Mouse (Mus musculus) heart, embryonic 11.5 days (tissue): Measurements from ENCODE around the gene Pilra. TPM values are rescaled to one million over a fixed set of nuclear protein-coding genes. Genes with fewer than 3 reads are reported as not detected.
"Not testable (repeated sequence)": the region's sequence is repeated elsewhere in the genome, so short reads cannot be mapped to it uniquely, and the experiment has no call there.

ENCODE experiments used
- ATAC-seq: fragments of 200-750 bp; cut with Nextera tagmentation; replicated peaks from 2 replicates; pipeline ENCODE4 v1.8.0; 2017; ENCODE audit warnings: moderate library complexity; ENCODE audit not compliant: insufficient number of reproducible peaks, low FRiP score, low TSS enrichment
- H3K27ac ChIP-seq: fragments of 300-500 bp; sonication (generic); 2 replicates; pipeline ENCODE4 v1.5.1; 2014; ENCODE audit warnings: mild to moderate bottlenecking, low read depth, low read length
- H3K27me3 ChIP-seq: fragments of 300-500 bp; sonication (generic); 2 replicates; pipeline ENCODE4 v1.6.1; 2014; ENCODE audit warnings: mild to moderate bottlenecking, low read length, mixed read lengths; ENCODE audit not compliant: control insufficient read depth, insufficient read depth
- H3K36me3 ChIP-seq: fragments of 300-500 bp; sonication (generic); 2 replicates; pipeline ENCODE4 v1.6.1; 2014; ENCODE audit warnings: mild to moderate bottlenecking, low read length, moderate library complexity, mixed read lengths; ENCODE audit not compliant: control insufficient read depth, insufficient read depth
- H3K4me1 ChIP-seq: fragments of 300-500 bp; sonication (generic); 2 replicates; pipeline ENCODE4 v1.6.1; 2014; ENCODE audit warnings: low read length; ENCODE audit not compliant: control insufficient read depth, insufficient read depth
- H3K4me2 ChIP-seq: fragments of 300-500 bp; sonication (generic); 2 replicates; pipeline ENCODE4 v1.6.1; 2014; ENCODE audit warnings: mild to moderate bottlenecking, moderate library complexity
- H3K4me3 ChIP-seq: fragments of 300-500 bp; sonication (generic); 2 replicates; pipeline ENCODE4 v1.5.1; 2014; ENCODE audit warnings: low read depth, low read length
- H3K9ac ChIP-seq: fragments of 300-500 bp; sonication (generic); 2 replicates; pipeline ENCODE4 v1.6.1; 2014; ENCODE audit warnings: mild to moderate bottlenecking, low read depth, low read length, moderate library complexity
- H3K9me3 ChIP-seq: fragments of 300-500 bp; sonication (generic); replicated peaks from 2 replicates; pipeline ENCODE4 v1.6.1; 2016; ENCODE audit warnings: low read length; ENCODE audit not compliant: control insufficient read depth
- WGBS: fragments of 180-500 bp; shearing (Covaris S2); extraction: QIAGEN DNeasy Blood & Tissue Kit; methylation state at CpG from one replicate; pipeline ENCODE4 v1.1.7; 2014; ENCODE audit not compliant: insufficient replicate concordance; 5-methylcytosine and 5-hydroxymethylcytosine counted together
- polyA plus RNA-seq: library from polyadenylated mRNA; unstranded; fragments of >200 nt; fragmentation: Nextera tagmentation; extraction: Ambion mirVana; gene quantifications from 2 replicates; pipeline ENCODE4 v1.2.1, GENCODE M21; 2014

Gene Pilra
- polyA plus RNA-seq, 1 experiment from 2014 or later = 2.9 TPM

GRCm38 (mm10) chr5:137857960-137858710, 22.1 kb upstream of the Pilra start, which contains the start of gene Pilrb1:
Pilrb1 (minus strand) TSS chr5:137858106.
- H3K9ac ChIP-seq, H3K4me3 ChIP-seq, H3K9me3 ChIP-seq, H3K27ac ChIP-seq, H3K4me2 ChIP-seq, H3K27me3 ChIP-seq, H3K36me3 ChIP-seq, ATAC-seq, H3K4me1 ChIP-seq: not testable (repeated sequence)
- 55% methylated on average over 2 of the region's 2 CpGs for WGBS

DNA sequence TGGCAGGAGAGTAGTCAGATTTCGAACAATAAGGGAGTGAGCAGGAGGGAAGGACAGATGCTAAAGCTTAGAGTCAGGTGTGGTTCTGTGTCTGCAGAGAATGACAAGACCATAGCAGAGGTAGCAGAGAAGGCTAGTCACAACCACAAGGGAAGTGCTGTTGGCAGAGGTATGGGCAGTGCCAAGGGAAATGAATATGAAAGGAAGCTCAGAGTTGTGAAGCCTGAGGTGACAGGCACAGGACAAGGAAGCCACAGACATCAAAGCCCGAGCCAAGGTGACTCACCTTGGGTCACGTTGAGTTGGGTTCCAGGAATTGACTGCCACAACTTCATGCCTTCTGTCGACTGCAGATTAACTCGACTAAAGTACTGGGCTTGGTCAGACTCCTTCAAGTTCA, 20.8 kb upstream of the Pilra start:
- not testable (repeated sequence) for ATAC-seq, H3K4me2 ChIP-seq

GRCm38 (mm10) chr5:137854907-137855306, 18.8 kb upstream of the Pilra start:
- H3K36me3 ChIP-seq, H3K4me2 ChIP-seq, H3K4me1 ChIP-seq, H3K27ac ChIP-seq, H3K4me3 ChIP-seq, H3K9me3 ChIP-seq, ATAC-seq, H3K9ac ChIP-seq, H3K27me3 ChIP-seq: not testable (repeated sequence)
- WGBS = 69% methylated on average over 3 of the region's 3 CpGs

More for the DNA sequence above, 20.8 kb upstream of the Pilra start:
- H3K27ac ChIP-seq, H3K9me3 ChIP-seq, H3K4me1 ChIP-seq, H3K4me3 ChIP-seq, H3K27me3 ChIP-seq, H3K9ac ChIP-seq, H3K36me3 ChIP-seq: not testable (repeated sequence)
- 65% methylated on average over 4 of the region's 5 CpGs for WGBS

- not testable (repeated sequence) for H3K27ac ChIP-seq, H3K4me2 ChIP-seq, H3K27me3 ChIP-seq, ATAC-seq, H3K9me3 ChIP-seq, H3K4me1 ChIP-seq, H3K9ac ChIP-seq, H3K36me3 ChIP-seq, H3K4me3 ChIP-seq
- WGBS = 84% methylated on average over 1 of the region's 1 CpGs
Observed at GRCm38 (mm10) chr5:137850313-137850712, 14.2 kb upstream of the Pilra start.

DNA sequence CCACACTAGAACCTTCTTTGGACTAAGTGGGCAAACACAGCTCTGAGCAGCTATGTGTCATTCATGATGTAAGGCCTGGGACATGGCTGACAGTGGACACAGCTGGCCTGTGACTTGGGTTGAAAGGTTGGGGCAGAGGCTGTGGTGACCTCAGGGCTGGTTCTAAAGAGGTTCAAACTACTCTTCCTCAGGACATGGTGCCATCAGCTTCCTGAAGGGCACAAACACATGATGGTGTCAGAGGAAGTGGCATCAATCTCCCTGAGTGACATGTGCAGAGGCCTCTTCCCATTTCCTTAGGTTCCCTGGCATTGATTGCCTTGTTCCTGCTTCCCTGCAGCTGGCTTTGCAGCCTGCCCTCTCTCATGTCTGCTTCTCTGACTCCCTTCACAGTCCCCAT, 1.0 kb upstream of the Pilra start:
- not testable (repeated sequence) for H3K4me1 ChIP-seq, H3K27me3 ChIP-seq, H3K4me3 ChIP-seq, H3K4me2 ChIP-seq, ATAC-seq, H3K27ac ChIP-seq, H3K9me3 ChIP-seq, H3K36me3 ChIP-seq, H3K9ac ChIP-seq

- no peaks in the 10 kb centered on the region for H3K9me3 ChIP-seq
- no peak for ATAC-seq
- H3K27me3 ChIP-seq = no peaks in the 10 kb centered on the region
- no peak overlapping the region for H3K27ac ChIP-seq
- H3K4me3 ChIP-seq = no peak overlapping the region
- H3K36me3 ChIP-seq = no peaks in the 10 kb centered on the region
- no peak overlapping the region for H3K9ac ChIP-seq
- no peak overlapping the region for H3K4me2 ChIP-seq
- H3K4me1 ChIP-seq = no peaks in the 10 kb centered on the region
Observed at GRCm38 (mm10) chr5:137836611-137837010, 530 bp upstream of the Pilra start.

GRCm38 (mm10) chr5:137833500-137833899, 2.6 kb downstream of the Pilra start:
- H3K36me3 ChIP-seq = no peaks in the 10 kb centered on the region
- H3K4me1 ChIP-seq = no peaks in the 10 kb centered on the region
- H3K27ac ChIP-seq = no peak overlapping the region
- no peaks in the 10 kb centered on the region for H3K9me3 ChIP-seq
- no peak overlapping the region for H3K4me2 ChIP-seq
- WGBS = 35% methylated on average over 4 of the region's 4 CpGs
- no peak overlapping the region for H3K9ac ChIP-seq
- H3K4me3 ChIP-seq = no peak overlapping the region
- H3K27me3 ChIP-seq = no peaks in the 10 kb centered on the region
- 0 out of 2 replicates have a peak, but pooled peaks have one; percentile 39 for ATAC-seq

DNA sequence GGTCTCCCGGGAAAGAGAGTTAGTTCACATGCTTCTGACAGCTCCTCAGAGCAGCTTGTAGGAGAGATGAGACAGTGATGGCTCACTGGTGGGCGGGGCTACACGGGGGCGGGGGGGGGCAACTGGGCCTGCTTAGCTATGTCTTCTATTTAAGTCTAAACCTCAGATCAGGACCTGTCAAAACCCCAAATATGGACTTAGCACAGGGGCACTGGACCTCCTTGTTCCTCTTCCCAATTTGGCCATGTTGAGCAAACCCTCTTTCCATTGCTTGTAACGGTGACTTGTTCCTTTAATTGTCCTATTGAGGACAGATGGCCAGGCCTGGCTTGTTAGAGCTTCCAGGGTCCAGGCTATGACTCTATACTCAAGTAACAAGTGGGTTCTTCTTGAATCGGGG, 4.6 kb downstream of the Pilra start:
- ATAC-seq = no peak
- H3K27ac ChIP-seq = no peak overlapping the region
- H3K4me2 ChIP-seq = no peak overlapping the region
- H3K9ac ChIP-seq = no peak overlapping the region
- no peaks in the 10 kb centered on the region for H3K9me3 ChIP-seq
- no peaks in the 10 kb centered on the region for H3K4me1 ChIP-seq
- WGBS = 67% methylated on average over 6 of the region's 6 CpGs
- H3K27me3 ChIP-seq = no peaks in the 10 kb centered on the region
- no peak overlapping the region for H3K4me3 ChIP-seq
- H3K36me3 ChIP-seq = no peaks in the 10 kb centered on the region

GRCm38 (mm10) chr5:137831106-137831505, 5.0 kb downstream of the Pilra start:
- Histone ChIP-seq H3K4me3 (no peak overlapping the region), H3K9me3 (no peaks in the 10 kb centered on the region), H3K36me3 (no peaks in the 10 kb centered on the region), H3K27ac (no peak overlapping the region), H3K4me2 (no peak overlapping the region), H3K4me1 (no peaks in the 10 kb centered on the region), H3K27me3 (no peaks in the 10 kb centered on the region), H3K9ac (no peak overlapping the region)
- 84% methylated on average over 4 of the region's 4 CpGs for WGBS
- no peak for ATAC-seq
